Mouse (Mus musculus) hematopoietic stem cell, adult 5-6 weeks (primary cell): ENCODE measurements around the gene Otop3. TPM values are rescaled to one million over a fixed set of nuclear protein-coding genes. Genes with fewer than 3 reads are reported as not detected.
"Not testable (repeated sequence)": the region's sequence is repeated elsewhere in the genome, so short reads cannot be mapped to it uniquely, and the experiment has no call there.

Experiments
- ATAC-seq, 2 experiments: fragments of 125-278 bp in 1 of 2; replicated peaks in 1 of 2; 2 replicates each; pipeline ENCODE4 v1.8.0; 2016 to 2017; ENCODE audit warnings: inconsistent platforms in 2 of 2, mild to moderate bottlenecking in 2 of 2, moderate number of reproducible peaks in 2 of 2, low read depth in 1 of 2, moderate TSS enrichment in 1 of 2; ENCODE audit not compliant: low FRiP score in 2 of 2, poor library complexity in 2 of 2, severe bottlenecking in 2 of 2, insufficient read depth in 1 of 2, low TSS enrichment in 1 of 2
- total RNA-seq: library from RNA; stranded (forward); fragments of 172-1452, 232-1000 nt; gene quantifications from 2 replicates; pipeline ENCODE4 v1.2.3, GENCODE M21; 2017

The Otop3 gene
- total RNA-seq, 1 experiment from 2014 or later: not detected

- ATAC-seq: no peak
These were observed 40.3 kb downstream of the Otop3 start for GRCm38 (mm10) chr11:115374695-115375425.

- no peak for ATAC-seq
These were observed 42.2 kb downstream of the Otop3 start for GRCm38 (mm10) chr11:115376722-115377121.

DNA sequence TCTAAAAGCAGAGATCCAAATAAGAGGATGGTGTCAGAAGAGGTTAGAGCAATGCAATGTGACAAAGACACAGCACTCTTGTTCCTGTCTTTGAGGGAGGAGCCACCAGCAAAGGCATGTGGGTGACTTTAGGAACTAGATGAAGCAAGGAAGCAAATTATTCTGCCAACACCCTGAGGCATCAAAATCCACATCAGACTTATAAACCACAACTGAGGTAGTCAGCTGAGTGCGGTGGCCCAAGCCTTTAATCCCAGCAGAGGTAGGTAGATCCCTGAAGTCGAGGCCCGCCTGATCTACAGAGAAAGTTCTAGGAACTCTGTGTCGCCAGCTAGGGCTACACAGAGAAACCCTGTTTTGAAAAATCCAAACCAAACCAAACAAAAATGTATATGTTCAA is 42.7 kb downstream of the Otop3 start:
- no peak for ATAC-seq

- no peak for ATAC-seq
These were observed 43.3 kb downstream of the Otop3 start for GRCm38 (mm10) chr11:115377854-115378253.

GRCm38 (mm10) chr11:115381276-115381675 is 46.7 kb downstream of the Otop3 start:
- no peak for ATAC-seq

DNA sequence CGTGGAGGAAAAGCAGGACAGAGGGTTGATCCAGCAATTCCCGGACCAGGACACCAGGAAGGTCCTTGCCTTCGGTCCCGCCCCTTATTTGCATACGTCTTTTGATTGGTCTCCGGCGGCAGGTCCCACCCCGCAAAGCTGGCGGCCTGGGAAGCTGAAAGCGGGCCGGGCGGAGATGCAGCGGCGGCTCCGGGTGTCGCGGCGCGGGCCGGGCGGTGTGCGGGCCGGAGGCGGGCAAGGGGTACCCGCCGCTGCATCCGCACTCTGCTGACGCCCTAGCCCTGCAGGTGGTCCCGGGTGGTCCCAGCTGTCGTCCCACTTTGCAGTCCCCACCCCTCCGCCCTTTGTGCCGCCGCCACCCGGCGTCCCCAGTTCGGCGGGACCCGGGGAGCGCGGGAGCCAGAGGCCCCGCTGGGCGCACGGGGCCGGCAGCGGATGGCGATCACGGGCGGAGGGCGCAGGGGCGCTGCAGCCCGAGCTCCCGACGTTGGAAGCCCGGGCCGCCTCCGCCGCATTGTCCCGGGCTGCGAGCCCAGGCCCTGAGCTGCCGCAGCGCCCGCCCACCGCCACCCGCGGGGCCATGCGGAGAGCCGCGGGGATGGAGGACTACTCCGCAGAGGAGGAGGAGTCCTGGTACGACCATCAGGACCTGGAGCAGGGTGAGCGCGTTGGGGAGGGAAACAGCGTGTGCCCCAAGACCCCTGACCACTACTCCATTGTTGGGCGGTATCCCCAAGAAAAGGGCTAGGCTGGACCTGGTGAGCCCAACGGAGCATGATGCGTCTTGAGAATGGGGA is 47.4 kb downstream of the Otop3 start, which contains the start of gene Cdr2l:
Gene Cdr2l, plus strand, starts transcription at position 174 of the 797 bp plus-strand sequence.
- 0 out of 4 replicates have a peak, but pooled peaks of 1 of the 2 experiments have one; percentile 40 for ATAC-seq

DNA sequence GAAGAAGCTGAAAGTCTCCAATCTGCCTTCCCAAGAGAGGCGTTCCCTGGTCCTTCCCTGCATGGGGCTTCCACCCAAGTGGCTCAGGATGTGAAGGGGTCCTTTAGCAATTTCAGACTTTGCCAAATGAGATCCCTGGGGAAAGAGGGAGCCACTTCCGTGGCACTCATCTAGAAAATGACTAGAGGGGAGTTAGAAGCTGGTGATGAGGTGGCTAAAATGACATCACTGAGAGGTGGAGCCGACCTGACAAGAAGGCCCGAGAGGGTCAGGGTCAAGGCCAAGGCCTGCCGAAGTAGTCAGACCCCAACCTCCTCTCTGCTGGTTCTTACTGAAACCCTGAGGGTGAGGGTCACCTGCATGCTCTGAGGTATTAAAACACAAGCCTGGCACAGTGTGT is 48.4 kb downstream of the Otop3 start:
- ATAC-seq: no peak

DNA sequence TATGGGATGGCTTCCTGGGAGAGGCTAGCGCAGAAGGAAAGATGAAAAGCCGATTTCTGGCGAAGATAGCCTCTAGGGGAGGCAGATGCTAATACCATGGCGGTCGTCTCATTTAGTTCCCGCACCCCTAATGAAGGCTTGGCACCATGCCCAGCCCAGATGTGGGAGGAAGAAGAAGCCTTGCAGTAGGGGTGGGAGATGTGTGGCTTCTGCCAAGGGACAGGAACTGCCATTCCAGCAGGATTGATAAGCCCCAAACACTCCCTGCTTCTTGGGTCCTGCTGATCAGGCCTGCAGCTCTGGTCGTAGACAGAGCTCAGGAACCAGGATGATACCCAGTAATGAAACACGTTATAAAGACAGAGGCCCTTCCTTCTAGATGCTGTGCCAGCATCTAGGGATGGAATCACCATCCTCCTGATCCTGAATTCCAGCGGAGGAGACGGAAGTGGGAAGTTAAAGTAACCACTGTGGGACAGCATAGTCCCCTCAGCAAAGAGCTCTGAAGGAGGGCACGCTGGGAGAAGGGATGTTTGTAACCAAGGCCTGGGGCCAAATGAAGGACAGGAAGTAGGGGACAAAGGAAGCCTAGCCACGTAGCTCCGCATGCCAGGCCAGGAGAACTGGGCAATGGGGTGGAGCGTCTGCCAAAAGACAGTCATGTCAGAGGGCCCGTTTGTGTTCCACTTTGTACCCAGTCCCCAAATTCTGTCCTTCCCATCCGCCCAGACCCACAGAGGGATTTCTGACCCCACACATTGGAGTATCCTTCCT is 49.4 kb downstream of the Otop3 start:
- ATAC-seq: no peak

- no peak for ATAC-seq
These were observed 50.1 kb downstream of the Otop3 start for GRCm38 (mm10) chr11:115384587-115384986.

DNA sequence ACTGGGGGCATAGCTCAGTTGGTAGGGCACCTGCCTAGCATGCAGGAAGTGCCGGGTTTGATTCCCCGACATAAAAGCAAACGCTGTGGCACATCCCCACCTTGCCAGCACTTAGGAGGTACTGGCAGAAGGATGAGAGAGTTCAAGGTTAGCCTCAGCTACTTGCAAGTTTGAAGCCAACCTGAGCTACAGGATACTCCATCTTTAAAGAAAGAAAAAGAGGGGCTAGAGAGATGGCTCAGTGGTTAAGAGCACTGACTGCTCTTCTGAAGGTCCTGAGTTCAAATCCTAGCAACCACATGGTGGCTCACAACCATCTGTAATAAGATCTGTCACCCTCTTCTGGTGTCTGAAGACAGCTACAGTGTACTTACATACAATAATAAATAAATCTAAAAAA is 52.3 kb downstream of the Otop3 start:
- not testable (repeated sequence) for ATAC-seq

- ATAC-seq: no peak
These were observed 56.8 kb downstream of the Otop3 start for GRCm38 (mm10) chr11:115391358-115391757.

DNA sequence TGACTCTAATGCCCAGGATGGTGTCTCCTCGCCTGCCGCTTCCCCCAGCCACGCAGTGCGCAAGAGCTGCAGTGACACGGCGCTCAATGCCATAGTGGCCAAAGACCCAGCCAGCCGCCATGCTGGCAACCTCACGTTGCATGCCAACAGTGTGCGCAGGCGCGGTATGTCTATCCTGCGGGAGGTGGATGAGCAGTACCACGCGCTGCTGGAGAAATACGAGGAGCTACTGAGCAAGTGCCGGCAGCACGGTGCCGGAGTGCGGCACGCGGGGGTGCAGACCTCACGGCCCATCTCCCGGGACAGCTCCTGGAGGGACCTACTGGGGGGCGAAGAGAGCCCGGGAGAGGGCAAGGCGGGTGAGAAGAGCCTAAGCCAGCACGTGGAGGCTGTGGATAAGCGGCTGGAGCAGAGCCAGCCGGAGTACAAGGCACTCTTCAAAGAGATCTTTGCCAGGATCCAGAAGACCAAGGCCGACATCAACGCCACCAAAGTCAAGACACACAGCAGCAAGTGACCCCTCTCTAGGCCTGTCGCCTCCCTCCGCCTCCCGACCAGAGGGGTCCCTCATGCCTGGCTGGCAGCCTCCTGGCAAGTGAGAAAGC is 59.3 kb downstream of the Otop3 start:
- ATAC-seq: no peak

Other genes starting within 250 kb of the Otop3 start
- gene Rab37, start 243.3 kb upstream of the Otop3 start, total RNA-seq: 79.7 TPM in 2 replicates
- 3.9 and 5.4 TPM in 2 replicates for gene Cd300lf, start 200.7 kb upstream of the Otop3 start, total RNA-seq
- gene Slc9a3r1, start 171.4 kb upstream of the Otop3 start, total RNA-seq: 70.5 and 71.1 TPM in 2 replicates
- 3.5 and 4.0 TPM in 2 replicates for gene Tmem104, start 147.2 kb upstream of the Otop3 start, total RNA-seq
- gene Nat9, start 146.9 kb upstream of the Otop3 start, total RNA-seq: 26.6 and 42.7 TPM in 2 replicates
- not detected in 2 replicates for gene Grin2c, start 67.5 kb upstream of the Otop3 start, total RNA-seq
- gene Fdxr, start 57.7 kb upstream of the Otop3 start, total RNA-seq: 19.9 and 22.6 TPM in 2 replicates
- 2.8 and 4.3 TPM in 2 replicates for gene Fads6, start 37.1 kb upstream of the Otop3 start, total RNA-seq
- not detected in 2 replicates for gene Otop2, start 27.6 kb upstream of the Otop3 start, total RNA-seq
- not detected in 2 replicates for gene Ush1g, start 12.7 kb upstream of the Otop3 start, total RNA-seq
- 2.6 and 7.9 TPM in 2 replicates for gene Hid1, start 33.0 kb downstream of the Otop3 start, total RNA-seq
- 0.05 TPM in 1 of 2 replicates, not detected in the other for gene Cdr2l, start 47.2 kb downstream of the Otop3 start, total RNA-seq
- gene Mrpl58, start 69.0 kb downstream of the Otop3 start, total RNA-seq: 48.3 and 67.2 TPM in 2 replicates
- 507 and 778 TPM in 2 replicates for gene Atp5h, start 85.2 kb downstream of the Otop3 start, total RNA-seq
- 15.0 and 22.1 TPM in 2 replicates for gene Kctd2, start 85.4 kb downstream of the Otop3 start, total RNA-seq
- gene Trim80, start 105.8 kb downstream of the Otop3 start, total RNA-seq: not detected in 2 replicates
- not detected in 2 replicates for gene Slc16a5, start 127.7 kb downstream of the Otop3 start, total RNA-seq
- 14.7 and 14.9 TPM in 2 replicates for gene Armc7, start 140.9 kb downstream of the Otop3 start, total RNA-seq
- 62.3 and 99.8 TPM in 2 replicates for gene Nt5c, start 157.1 kb downstream of the Otop3 start, total RNA-seq
- 122 and 126 TPM in 2 replicates for gene Jpt1, start 179.7 kb downstream of the Otop3 start, total RNA-seq
- 501 and 618 TPM in 2 replicates for gene Sumo2, start 201.5 kb downstream of the Otop3 start, total RNA-seq
- 108 and 128 TPM in 2 replicates for gene Nup85, start 229.7 kb downstream of the Otop3 start, total RNA-seq